Mouse (Mus musculus) thymus, adult 2 months (tissue): ENCODE results near the gene Rasa4.

Experiments used
- CTCF ChIP-seq: fragments of 200-500 bp; IDR thresholded peaks from 2 replicates; pipeline ENCODE4 v1.5.1; 2012; ENCODE audit warnings: mild to moderate bottlenecking, control low read depth, low read length, moderate library complexity, borderline replicate concordance; ENCODE audit not compliant: control insufficient read depth, poor library complexity, insufficient read depth; ENCODE audit errors: extremely low read depth
- POLR2A ChIP-seq: fragments of 200-500 bp; IDR thresholded peaks from 2 replicates; pipeline ENCODE4 v1.6.1; 2012; ENCODE audit warnings: mild to moderate bottlenecking, low read length, control low read depth, moderate library complexity; ENCODE audit not compliant: control insufficient read depth, poor library complexity, insufficient read depth; ENCODE audit errors: extremely low read depth

DNA sequence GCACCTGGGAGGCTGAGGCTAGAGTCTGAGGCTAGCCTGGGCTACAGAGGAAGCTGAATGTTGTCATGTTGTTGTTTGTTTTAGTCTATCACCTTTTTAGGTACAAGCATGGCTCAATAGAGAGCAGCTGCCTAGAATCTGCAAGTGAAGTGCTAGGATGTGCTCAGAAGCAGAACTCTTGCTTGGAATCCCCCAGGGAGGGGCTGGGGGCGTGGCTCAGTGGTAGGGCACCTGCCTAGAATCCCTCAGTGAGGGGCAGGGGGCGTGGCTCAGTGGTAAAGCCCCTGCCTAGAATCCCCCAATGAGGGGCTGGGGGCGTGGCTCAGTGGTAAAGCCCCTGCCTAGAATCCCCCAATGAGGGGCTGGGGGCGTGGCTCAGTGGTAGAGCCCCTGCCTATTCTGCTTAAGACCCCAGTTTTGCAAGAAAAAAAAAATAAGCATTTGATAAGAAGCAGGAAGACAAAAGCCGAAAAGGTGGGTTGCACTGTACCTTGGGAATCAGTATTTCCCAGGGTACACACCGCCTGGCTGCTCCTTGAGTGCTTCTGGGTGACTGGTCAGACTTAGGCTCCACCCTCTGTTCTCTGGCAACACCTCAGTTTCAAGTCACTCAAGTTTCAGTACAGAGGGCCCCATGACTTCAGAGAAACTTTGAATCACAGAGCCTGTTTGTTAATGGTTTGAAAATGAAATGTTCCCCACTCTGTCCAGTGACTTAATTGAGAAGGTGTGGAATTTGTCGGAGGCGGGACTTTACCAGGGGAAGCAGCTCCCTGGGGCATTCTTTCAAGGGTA lies 30.7 kb upstream of the Rasa4 start:
- TF ChIP-seq CTCF (no peak), POLR2A (no peak)
